Mouse (Mus musculus) liver, embryonic 13.5 days (tissue): ENCODE data around the gene Rad51b. TPM values are rescaled to one million over a fixed set of nuclear protein-coding genes. Genes with fewer than 3 reads are reported as not detected.

Experiments used
- ATAC-seq: fragments of 200-750 bp; cut with Nextera tagmentation; 2 replicates; pipeline ENCODE4 v1.8.0; 2017; ENCODE audit warnings: low read depth, mild to moderate bottlenecking, moderate number of reproducible peaks, moderate library complexity
- DNase-seq: peaks from one replicate; pipeline ENCODE4 v3.0.0; 2022
- H3K27ac ChIP-seq: fragments of 300-500 bp; sonication (generic); 2 replicates; pipeline ENCODE4 v1.5.1; 2015; ENCODE audit warnings: moderate library complexity, mild to moderate bottlenecking, inconsistent platforms
- H3K27me3 ChIP-seq: fragments of 300-500 bp; sonication (generic); 2 replicates; pipeline ENCODE4 v1.6.1; 2015; ENCODE audit warnings: mild to moderate bottlenecking, inconsistent platforms
- H3K36me3 ChIP-seq: fragments of 300-500 bp; sonication (generic); 2 replicates; pipeline ENCODE4 v1.6.1; 2015; ENCODE audit warnings: mild to moderate bottlenecking, inconsistent platforms
- H3K4me1 ChIP-seq: fragments of 300-500 bp; sonication (generic); replicated peaks from 2 replicates; pipeline ENCODE4 v1.6.1; 2015; ENCODE audit warnings: inconsistent platforms
- H3K4me2 ChIP-seq: fragments of 300-500 bp; sonication (generic); 2 replicates; pipeline ENCODE4 v1.6.1; 2015; ENCODE audit warnings: inconsistent platforms, mild to moderate bottlenecking, moderate library complexity
- H3K4me3 ChIP-seq: fragments of 300-500 bp; sonication (generic); replicated peaks from 2 replicates; pipeline ENCODE4 v1.5.1; 2015; ENCODE audit warnings: mild to moderate bottlenecking, inconsistent platforms
- H3K9ac ChIP-seq: fragments of 300-500 bp; sonication (generic); 2 replicates; pipeline ENCODE4 v1.6.1; 2015; ENCODE audit warnings: mild to moderate bottlenecking, inconsistent platforms
- H3K9me3 ChIP-seq: fragments of 300-500 bp; sonication (generic); replicated peaks from 2 replicates; pipeline ENCODE4 v1.6.1; 2016; ENCODE audit warnings: inconsistent platforms
- WGBS: fragments of 180-500 bp; shearing (Covaris S2); methylation state at CpG from one replicate; pipeline ENCODE4 v1.1.7; 2015; ENCODE audit not compliant: insufficient replicate concordance; 5-methylcytosine and 5-hydroxymethylcytosine counted together
- polyA plus RNA-seq: library from polyadenylated mRNA; unstranded; fragments of >200 nt; fragmentation: Nextera tagmentation; extraction: Ambion mirVana; gene quantifications from 2 replicates; pipeline ENCODE4 v1.2.1, GENCODE M21; 2015

Gene Rad51b
- 5.2 and 5.5 TPM in 2 replicates for polyA plus RNA-seq

DNA sequence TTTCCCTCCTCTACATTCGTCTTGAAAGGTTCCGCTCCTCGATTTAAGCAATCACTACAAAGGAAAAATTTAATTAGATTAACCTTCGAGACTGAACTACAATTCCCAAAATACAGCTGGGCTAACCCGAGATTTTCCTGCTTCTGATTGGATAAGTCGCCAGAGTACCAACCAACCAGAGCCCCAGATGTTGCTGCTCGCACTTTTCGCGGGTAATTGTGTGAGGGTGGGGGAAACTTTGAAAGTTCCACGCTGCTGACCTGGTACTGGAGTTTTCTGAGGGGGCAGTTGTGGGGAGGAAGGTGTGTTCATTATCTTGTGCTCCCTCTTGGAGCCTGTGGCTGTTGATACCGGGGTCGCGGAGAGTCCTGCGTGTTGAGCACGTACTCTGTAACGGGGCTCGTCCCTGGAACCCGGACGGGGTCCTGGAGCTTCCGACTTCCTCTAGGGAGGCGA, at the start of gene Rad51b:
Rad51b (plus strand) TSS at position 162 of the 456 bp plus-strand sequence.
- peak; percentile 79 for ATAC-seq
- WGBS, result under 1% methylated on average over 21 of the region's 21 CpGs

DNA sequence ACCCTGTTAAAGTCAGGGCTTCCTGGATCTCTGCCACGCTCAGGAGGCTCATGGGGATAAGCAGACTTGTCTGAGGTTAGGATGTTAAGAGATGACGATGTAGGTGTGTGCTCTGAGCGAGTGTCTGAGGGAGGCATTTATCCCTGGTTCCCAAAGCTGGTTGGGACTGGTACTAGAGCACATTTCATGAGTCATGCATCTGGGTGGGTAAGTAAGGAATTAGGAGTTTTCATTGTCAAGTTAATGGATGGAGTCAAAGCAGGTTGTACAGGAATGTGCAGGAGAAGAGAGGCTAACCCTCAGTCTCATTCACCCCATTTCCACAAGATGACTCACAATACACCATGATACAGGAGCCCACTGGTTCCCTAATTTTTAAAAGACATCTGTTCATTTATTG, 49.0 kb upstream of the Rad51b start:
- ATAC-seq, result no peak

More for the DNA sequence above, at the start of gene Rad51b:
- Histone ChIP-seq H3K4me1 (peaks cover 34% of the 10 kb centered on the region), H3K27me3 (no peaks in the 10 kb centered on the region), H3K27ac (peak within 1 kb of the TSS; percentile 82), H3K4me2 (peak within 1 kb of the TSS; percentile 90), H3K36me3 (0 out of 2 replicates have a peak, but pooled peaks cover 4% of the 10 kb centered on the region), H3K4me3 (peak within 1 kb of the TSS; percentile 76), H3K9me3 (no peaks in the 10 kb centered on the region), H3K9ac (peak within 1 kb of the TSS; percentile 79)
- DNase-seq, result peak; percentile 78

DNA sequence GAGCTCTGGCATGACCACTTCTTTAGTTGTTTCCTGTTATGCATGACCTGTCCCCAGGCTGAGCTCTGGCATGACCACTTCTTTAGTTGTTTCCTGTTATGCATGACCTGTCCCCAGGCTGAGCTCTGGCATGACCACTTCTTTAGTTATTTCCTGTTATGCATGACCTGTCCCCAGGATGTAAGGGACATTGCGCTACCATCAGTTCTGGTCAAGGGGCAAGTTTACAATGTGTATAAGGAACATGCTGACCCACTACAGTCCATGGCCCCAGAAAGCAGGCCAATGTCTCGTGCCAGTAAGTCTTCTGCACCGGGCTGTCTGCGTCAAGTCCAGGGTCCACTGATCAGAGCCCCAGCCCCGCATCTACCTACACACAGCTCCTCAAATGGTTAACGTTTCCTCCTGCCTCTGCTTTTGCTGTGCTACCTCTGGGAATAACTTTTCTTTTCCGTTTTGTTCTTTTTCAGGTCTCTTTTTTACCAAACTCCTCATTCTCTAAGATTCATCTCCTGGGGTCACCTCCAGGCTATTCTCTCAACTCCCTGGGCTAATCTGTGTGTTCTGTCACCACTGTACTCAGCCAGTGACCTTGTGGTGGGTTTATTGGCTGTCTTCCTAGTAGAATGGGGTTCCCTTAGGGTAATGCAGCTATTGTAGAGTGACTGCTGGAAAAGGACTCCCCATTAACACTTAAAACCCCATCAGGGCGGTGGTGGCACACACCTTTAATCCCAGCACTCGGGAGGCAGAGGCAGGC, 43.6 kb upstream of the Rad51b start:
- Histone ChIP-seq H3K9me3 (no peaks in the 10 kb centered on the region), H3K36me3 (peaks cover 78% of the 10 kb centered on the region), H3K4me2 (no peak overlapping the region), H3K4me1 (no peaks in the 10 kb centered on the region), H3K27me3 (no peaks in the 10 kb centered on the region), H3K4me3 (no peak overlapping the region), H3K27ac (no peak overlapping the region), H3K9ac (no peak overlapping the region)
- DNase-seq (no peak), ATAC-seq (no peak)
- WGBS, result 83% methylated on average over 9 of the region's 9 CpGs

More for the DNA sequence above, 49.0 kb upstream of the Rad51b start:
- peaks cover 92% of the 10 kb centered on the region for H3K36me3 ChIP-seq
- no peak overlapping the region for H3K4me2 ChIP-seq
- no peak for DNase-seq
- H3K27me3 ChIP-seq, result no peaks in the 10 kb centered on the region
- no peak overlapping the region for H3K9ac ChIP-seq
- no peaks in the 10 kb centered on the region for H3K4me1 ChIP-seq
- H3K4me3 ChIP-seq, result no peak overlapping the region
- WGBS, result 76% methylated on average over 3 of the region's 3 CpGs
- no peaks in the 10 kb centered on the region for H3K9me3 ChIP-seq
- no peak overlapping the region for H3K27ac ChIP-seq

DNA sequence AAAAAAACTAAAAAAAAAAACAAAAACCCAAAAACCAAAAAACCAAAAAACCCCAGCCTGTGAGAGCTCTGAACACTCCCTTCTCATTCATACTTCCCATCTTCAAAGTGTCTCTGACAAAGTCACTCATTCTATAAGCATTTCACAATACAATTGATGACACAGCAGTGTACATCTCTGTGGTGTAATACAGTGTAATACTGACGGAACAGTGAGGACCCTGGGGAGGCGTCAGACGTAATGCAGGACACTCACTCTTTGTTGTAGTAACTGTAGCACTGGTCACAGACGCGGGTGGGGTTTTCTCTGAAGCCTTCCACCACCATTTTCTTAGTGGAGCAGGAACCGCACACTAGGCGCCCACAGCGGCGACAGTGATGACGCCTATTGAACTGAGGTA, 42.1 kb upstream of the Rad51b start:
- 88% methylated on average over 10 of the region's 10 CpGs for WGBS
- H3K4me1 ChIP-seq, result no peaks in the 10 kb centered on the region
- peaks cover 69% of the 10 kb centered on the region for H3K36me3 ChIP-seq
- no peaks in the 10 kb centered on the region for H3K9me3 ChIP-seq
- no peak overlapping the region for H3K4me3 ChIP-seq
- DNase-seq, result no peak
- H3K9ac ChIP-seq, result no peak overlapping the region
- H3K27me3 ChIP-seq, result no peaks in the 10 kb centered on the region
- H3K4me2 ChIP-seq, result no peak overlapping the region
- H3K27ac ChIP-seq, result no peak overlapping the region
- no peak for ATAC-seq

GRCm38 (mm10) chr12:79260154-79260553, 36.9 kb upstream of the Rad51b start:
- Histone ChIP-seq H3K27ac (no peak overlapping the region), H3K36me3 (peaks cover 68% of the 10 kb centered on the region), H3K9ac (no peak overlapping the region), H3K9me3 (no peaks in the 10 kb centered on the region), H3K4me1 (no peaks in the 10 kb centered on the region), H3K4me3 (no peak overlapping the region), H3K4me2 (no peak overlapping the region), H3K27me3 (no peaks in the 10 kb centered on the region)
- 91% methylated on average over 2 of the region's 2 CpGs for WGBS
- DNase-seq (no peak), ATAC-seq (no peak)

GRCm38 (mm10) chr12:79261035-79261434, 36.0 kb upstream of the Rad51b start:
- Histone ChIP-seq H3K27me3 (no peaks in the 10 kb centered on the region), H3K4me3 (no peak overlapping the region), H3K4me2 (no peak overlapping the region), H3K4me1 (no peaks in the 10 kb centered on the region), H3K27ac (no peak overlapping the region), H3K36me3 (peaks cover 71% of the 10 kb centered on the region), H3K9me3 (no peaks in the 10 kb centered on the region), H3K9ac (no peak overlapping the region)
- WGBS, result 65% methylated on average over 5 of the region's 5 CpGs
- DNase-seq, result no peak
- no peak for ATAC-seq

DNA sequence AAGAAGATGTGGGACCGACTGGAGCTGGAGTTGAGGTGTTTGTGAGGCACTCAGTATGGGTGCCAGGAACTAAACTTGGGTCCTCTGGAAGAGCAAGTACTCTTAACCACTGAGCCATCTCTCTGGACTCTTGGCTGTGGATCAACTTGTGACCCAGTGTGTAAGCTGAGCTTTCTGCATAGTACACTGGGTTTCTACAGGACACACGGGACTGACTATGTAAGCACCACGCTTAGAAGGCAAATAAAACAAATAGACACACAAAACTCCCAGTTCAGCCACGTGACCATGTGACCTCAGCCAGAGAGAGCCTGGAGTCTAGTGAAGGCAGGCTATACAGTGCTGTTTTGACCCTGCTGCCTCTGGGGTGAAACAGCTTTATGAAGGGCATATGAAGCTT, 24.5 kb upstream of the Rad51b start:
- H3K4me3 ChIP-seq, result no peak overlapping the region
- peaks cover 90% of the 10 kb centered on the region for H3K36me3 ChIP-seq
- no peak overlapping the region for H3K4me2 ChIP-seq
- H3K27ac ChIP-seq, result no peak overlapping the region
- WGBS, result 62% methylated on average over 4 of the region's 4 CpGs
- H3K4me1 ChIP-seq, result peaks cover 3% of the 10 kb centered on the region; the same call in 1 of the 2 replicates
- ATAC-seq (peak; percentile 60), DNase-seq (no peak)
- no peaks in the 10 kb centered on the region for H3K27me3 ChIP-seq
- no peaks in the 10 kb centered on the region for H3K9me3 ChIP-seq
- no peak overlapping the region for H3K9ac ChIP-seq

DNA sequence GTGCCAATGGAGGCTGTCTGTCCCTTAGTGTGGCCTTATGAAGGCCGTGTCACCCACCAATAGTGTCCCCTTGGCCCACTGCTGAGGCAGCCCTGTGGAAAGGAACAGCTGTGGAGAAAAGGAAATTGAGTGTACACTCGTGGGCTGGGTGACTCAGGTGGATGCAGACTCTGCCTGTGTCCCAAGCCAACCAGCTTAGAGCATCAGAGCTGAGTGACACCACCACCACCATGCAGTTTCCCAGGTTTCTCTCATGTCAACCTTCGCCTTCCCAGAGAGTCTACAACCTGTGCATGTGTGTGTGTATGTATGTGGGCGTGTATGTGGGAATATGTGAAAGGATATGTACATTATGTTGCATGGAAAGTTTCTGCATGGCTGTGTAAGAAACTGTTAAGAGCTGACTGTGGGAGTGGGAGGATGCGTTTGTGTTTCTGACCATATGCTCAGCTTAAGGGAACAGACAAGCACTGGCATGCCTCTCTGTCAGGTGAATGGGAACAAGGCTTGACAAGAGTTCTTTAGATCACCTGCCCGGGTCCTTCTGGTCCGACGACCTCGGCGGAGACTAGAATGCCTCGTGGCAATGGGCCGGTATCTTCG, 17.5 kb upstream of the Rad51b start:
- DNase-seq, result no peak
- H3K27me3 ChIP-seq, result no peaks in the 10 kb centered on the region
- no peak overlapping the region for H3K4me2 ChIP-seq
- WGBS, result 80% methylated on average over 13 of the region's 13 CpGs
- no peaks in the 10 kb centered on the region for H3K9me3 ChIP-seq
- no peaks in the 10 kb centered on the region for H3K4me1 ChIP-seq
- no peak overlapping the region for H3K27ac ChIP-seq
- H3K36me3 ChIP-seq, result peaks cover 92% of the 10 kb centered on the region
- H3K9ac ChIP-seq, result no peak overlapping the region
- no peak for ATAC-seq
- H3K4me3 ChIP-seq, result no peak overlapping the region

DNA sequence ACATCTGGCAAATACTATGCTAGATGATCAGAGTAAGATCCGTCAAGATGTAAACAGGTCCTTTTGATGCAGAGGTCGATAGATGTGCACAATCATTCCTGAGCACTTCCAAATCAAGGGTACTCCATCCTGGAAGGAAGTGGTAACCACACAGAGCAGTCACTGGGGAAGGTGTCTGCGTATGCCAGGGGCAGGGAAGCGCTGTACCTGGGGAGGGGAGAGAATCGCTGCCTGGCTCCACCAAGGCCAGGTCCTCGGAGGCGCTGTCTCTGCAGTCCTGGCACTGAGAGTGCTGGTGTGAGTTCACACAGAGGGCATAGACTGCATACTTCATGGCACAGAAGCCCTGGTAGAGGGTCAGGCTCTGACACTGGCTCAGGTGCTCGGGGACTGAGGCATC, 14.5 kb upstream of the Rad51b start:
- ATAC-seq, result no peak
- Histone ChIP-seq H3K4me3 (no peak overlapping the region), H3K27me3 (no peaks in the 10 kb centered on the region), H3K4me1 (no peaks in the 10 kb centered on the region), H3K27ac (no peak overlapping the region), H3K9ac (no peak overlapping the region), H3K36me3 (peaks cover 96% of the 10 kb centered on the region), H3K4me2 (no peak overlapping the region), H3K9me3 (no peaks in the 10 kb centered on the region)
- no peak for DNase-seq
- 85% methylated on average over 8 of the region's 8 CpGs for WGBS

DNA sequence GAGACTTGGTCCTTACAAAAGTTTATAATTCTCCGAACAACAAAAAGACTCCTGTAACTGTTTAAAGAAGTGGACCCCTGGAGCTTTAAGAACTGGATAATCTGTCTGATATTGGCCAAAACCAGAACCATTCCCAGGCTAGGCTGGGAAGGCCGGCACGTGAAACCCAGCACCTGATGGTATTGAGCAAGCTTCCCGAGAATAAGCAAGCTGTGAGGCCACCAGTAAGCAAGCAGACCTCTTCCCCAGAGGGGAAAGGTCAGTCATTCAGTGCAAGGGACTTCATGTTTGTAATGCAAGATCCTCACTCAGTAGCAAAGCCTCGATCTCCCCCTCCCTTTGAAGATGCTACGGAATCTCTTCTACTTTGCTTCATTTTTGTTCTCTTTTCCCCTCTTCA, 4.2 kb upstream of the Rad51b start:
- Histone ChIP-seq H3K4me1 (peaks cover 26% of the 10 kb centered on the region), H3K27ac (no peak overlapping the region), H3K4me3 (no peak overlapping the region), H3K9me3 (no peaks in the 10 kb centered on the region), H3K27me3 (no peaks in the 10 kb centered on the region), H3K9ac (no peak overlapping the region), H3K4me2 (no peak overlapping the region), H3K36me3 (peaks cover 27% of the 10 kb centered on the region)
- DNase-seq (no peak), ATAC-seq (no peak)
- 73% methylated on average over 6 of the region's 6 CpGs for WGBS

DNA sequence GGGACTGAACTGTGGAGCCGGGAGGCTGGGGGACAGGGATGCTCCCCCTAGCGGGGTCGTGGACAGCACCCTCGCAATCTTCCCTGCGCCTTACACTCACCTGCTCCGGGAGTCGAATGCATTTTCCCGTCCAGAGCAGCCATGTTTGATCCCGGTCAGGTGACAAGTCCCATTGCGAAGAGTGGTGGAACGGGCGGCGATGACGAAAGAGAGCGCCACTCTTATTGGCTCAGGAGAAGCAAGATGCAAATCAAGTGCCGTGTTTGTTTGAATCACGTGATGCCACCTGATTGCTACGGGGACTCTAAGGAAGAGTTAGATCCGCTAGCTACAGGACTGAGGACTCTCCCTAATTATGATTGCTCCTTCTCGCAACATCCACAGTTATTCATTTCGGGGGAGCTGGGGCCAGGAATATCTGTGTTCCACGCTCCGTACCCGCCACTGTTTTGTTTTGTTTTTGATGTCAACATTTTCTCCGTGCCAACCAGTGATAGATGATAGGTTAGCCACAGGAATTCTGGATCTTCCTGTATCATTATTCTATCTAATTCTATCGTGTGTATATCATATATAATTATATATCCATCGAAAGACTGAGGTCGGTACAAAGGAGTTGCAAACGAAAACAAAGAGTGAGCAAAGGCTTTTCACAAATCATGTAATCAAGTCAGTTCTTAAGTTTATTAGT, 811 bp upstream of the Rad51b start, which contains the start of gene Zfyve26:
Zfyve26 (minus strand) TSS at position 179 of the 691 bp plus-strand sequence.
- peaks cover 34% of the 10 kb centered on the region for H3K4me1 ChIP-seq
- under 1% methylated on average over 29 of the region's 29 CpGs for WGBS

More for the DNA sequence above, 811 bp upstream of the Rad51b start, which contains the start of gene Zfyve26:
- ATAC-seq (peak; percentile 90), DNase-seq (peak; percentile 92)
- Histone ChIP-seq H3K27me3 (no peaks in the 10 kb centered on the region), H3K4me3 (peak within 1 kb of the TSS; percentile 76), H3K9ac (peak within 1 kb of the TSS; percentile 79), H3K36me3 (peaks cover 8% of the 10 kb centered on the region; the same call in 1 of the 2 replicates), H3K27ac (peak within 1 kb of the TSS; percentile 82), H3K9me3 (no peaks in the 10 kb centered on the region), H3K4me2 (peak within 1 kb of the TSS; percentile 90)
